Mouse (Mus musculus): ENCODE measurements around the gene Rnf167. TPM values are rescaled to one million over a fixed set of nuclear protein-coding genes. Genes with fewer than 3 reads are reported as not detected.

Rnf167 gene
- polyA plus RNA-seq, 1 experiment, result 346 TPM

DNA sequence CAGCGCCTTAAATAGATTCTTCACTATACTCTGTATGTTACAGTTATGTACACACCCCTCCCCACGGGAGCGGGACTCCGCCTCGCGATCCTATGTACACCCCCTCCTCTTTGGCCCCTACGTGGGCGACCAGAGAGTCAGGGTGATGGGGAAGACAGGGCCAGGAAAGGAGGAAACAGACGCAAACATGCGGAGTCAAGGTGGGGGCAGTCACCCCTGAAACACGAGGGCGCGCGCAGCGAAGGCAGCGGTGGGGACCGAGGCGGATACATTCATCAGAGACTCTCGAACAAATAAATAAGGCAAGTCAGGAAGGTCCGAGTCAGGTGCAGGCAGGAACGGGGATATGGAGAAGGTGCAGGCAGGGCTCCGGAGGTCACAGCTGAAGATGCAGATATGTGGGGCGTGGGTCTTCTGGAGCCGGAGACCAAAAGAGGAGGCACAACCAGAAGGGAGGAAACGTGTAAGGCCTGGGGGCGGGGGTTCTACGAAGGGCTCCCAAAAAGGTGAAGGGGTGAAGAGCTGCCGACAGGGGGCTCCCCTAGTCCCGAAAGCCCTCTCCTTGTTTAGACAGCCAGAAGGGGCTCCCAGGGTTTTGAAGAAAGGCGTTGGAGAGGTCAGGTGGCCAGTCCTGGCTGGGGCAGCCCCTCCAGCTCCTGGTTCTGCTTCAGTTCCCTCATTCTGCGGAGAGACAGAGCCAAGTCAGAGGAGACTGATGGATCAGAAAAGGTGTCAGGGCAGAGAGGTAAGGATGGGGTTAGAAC is 22.7 kb downstream of the Rnf167 start:
- Histone ChIP-seq H3K27me3 (ENCODE audit: control insufficient read depth, insufficient read depth, low read length) (no peaks in the 10 kb centered on the region), H3K4me3 (ENCODE audit: control insufficient read depth, insufficient read depth, low read length) (peak overlapping the region; percentile 76), H3K27ac (ENCODE audit: control insufficient read depth, insufficient read depth, low read length) (peak overlapping the region; percentile 80), H3K4me1 (replicated peaks; ENCODE audit: control insufficient read depth, insufficient read depth, low read length) (peaks cover 21% of the 10 kb centered on the region), H3K36me3 (ENCODE audit: control insufficient read depth, insufficient read depth, low read length) (peaks cover 5% of the 10 kb centered on the region)
- DNase-seq, result peak; percentile 94
- WGBS, result 2% methylated on average over 31 of the region's 31 CpGs
- TF ChIP-seq CTCF (IDR thresholded peaks at IDR 0.05; ENCODE audit: borderline replicate concordance, control insufficient read depth, extremely low read depth, insufficient read depth, low read length, poor library complexity), result peak; percentile 71; the same call in 1 of the 2 replicates
- TF ChIP-seq POLR2A (IDR thresholded peaks at IDR 0.05; ENCODE audit: control insufficient read depth, extremely low read depth, insufficient read depth, low read length, poor library complexity), result no peak; the same call in 1 of the 2 replicates

DNA sequence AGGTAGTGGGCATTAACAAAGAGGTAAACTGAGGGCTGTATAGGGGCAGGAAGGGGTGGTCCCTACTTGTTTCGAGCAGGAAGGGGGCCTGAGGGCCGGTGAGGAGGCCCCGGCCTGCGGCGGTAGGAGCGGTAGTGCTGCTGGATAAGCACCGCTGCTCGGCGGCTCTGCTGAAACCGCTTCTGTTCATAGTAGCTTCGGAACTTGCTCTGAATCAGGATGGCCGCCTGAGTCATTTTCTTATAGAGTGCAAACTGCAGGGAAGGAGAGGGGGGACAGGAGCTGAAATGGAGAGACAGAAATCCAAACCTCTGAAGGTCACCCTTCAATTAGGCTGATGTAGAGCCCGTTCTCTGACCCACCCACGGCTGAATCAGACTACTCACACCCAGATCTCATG is 23.4 kb downstream of the Rnf167 start:
- Histone ChIP-seq H3K36me3 (ENCODE audit: control insufficient read depth, insufficient read depth, low read length) (no peaks in the 10 kb centered on the region), H3K27ac (ENCODE audit: control insufficient read depth, insufficient read depth, low read length) (no peak overlapping the region), H3K4me3 (ENCODE audit: control insufficient read depth, insufficient read depth, low read length) (no peak overlapping the region), H3K27me3 (ENCODE audit: control insufficient read depth, insufficient read depth, low read length) (no peaks in the 10 kb centered on the region), H3K4me1 (replicated peaks; ENCODE audit: control insufficient read depth, insufficient read depth, low read length) (peaks cover 21% of the 10 kb centered on the region)
- 82% methylated on average over 14 of the region's 14 CpGs for WGBS
- TF ChIP-seq CTCF (IDR thresholded peaks at IDR 0.05; ENCODE audit: borderline replicate concordance, control insufficient read depth, extremely low read depth, insufficient read depth, low read length, poor library complexity) (no peak), POLR2A (IDR thresholded peaks at IDR 0.05; ENCODE audit: control insufficient read depth, extremely low read depth, insufficient read depth, low read length, poor library complexity) (no peak)
- no peak for DNase-seq

DNA sequence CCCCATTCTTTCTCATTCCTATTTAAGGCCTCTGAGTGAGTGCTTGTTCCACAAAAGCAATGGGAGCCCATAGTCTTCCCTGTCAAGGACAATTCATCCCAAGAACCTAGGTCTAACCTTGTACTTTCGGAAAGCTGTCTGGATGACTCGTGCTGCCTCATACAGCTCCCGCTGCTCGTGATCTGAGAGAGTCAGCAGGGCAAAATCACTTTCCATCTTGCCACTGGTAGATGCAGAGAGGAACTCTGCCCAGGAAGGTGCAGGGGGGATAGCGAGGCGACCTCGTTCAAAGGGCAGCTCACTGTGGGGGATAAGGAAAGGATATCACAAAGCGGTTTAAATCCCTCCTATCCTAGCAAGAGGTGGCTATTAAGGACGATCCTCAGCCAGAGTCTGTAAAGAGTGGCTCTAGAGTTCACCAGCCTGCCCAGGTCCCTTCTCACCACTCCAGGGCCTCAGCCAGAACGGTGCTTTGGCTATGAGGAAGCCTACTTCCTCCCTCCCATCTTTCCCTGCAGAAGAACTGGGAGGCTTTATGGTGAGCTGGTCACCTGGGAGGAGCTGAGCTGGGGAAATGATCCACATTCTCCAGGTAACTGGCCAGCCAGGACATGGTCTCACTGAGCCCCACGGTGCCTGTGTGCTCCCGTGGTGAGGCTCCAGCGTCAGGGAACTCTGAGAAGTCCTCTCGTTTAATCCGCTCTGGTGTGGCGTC is 24.5 kb downstream of the Rnf167 start:
- peaks cover 21% of the 10 kb centered on the region for H3K4me1 ChIP-seq (replicated peaks; ENCODE audit: control insufficient read depth, insufficient read depth, low read length)
- H3K27ac ChIP-seq (ENCODE audit: control insufficient read depth, insufficient read depth, low read length), result no peak overlapping the region
- TF ChIP-seq CTCF (IDR thresholded peaks at IDR 0.05; ENCODE audit: borderline replicate concordance, control insufficient read depth, extremely low read depth, insufficient read depth, low read length, poor library complexity) (no peak), POLR2A (IDR thresholded peaks at IDR 0.05; ENCODE audit: control insufficient read depth, extremely low read depth, insufficient read depth, low read length, poor library complexity) (no peak)
- WGBS, result 95% methylated on average over 16 of the region's 16 CpGs
- no peaks in the 10 kb centered on the region for H3K27me3 ChIP-seq (ENCODE audit: control insufficient read depth, insufficient read depth, low read length)
- H3K36me3 ChIP-seq (ENCODE audit: control insufficient read depth, insufficient read depth, low read length), result no peaks in the 10 kb centered on the region
- no peak for DNase-seq
- H3K4me3 ChIP-seq (ENCODE audit: control insufficient read depth, insufficient read depth, low read length), result no peak overlapping the region

- 98% methylated on average over 6 of the region's 6 CpGs for WGBS
- TF ChIP-seq POLR2A (IDR thresholded peaks at IDR 0.05; ENCODE audit: control insufficient read depth, extremely low read depth, insufficient read depth, low read length, poor library complexity) (no peak), CTCF (IDR thresholded peaks at IDR 0.05; ENCODE audit: borderline replicate concordance, control insufficient read depth, extremely low read depth, insufficient read depth, low read length, poor library complexity) (no peak)
- peaks cover 2% of the 10 kb centered on the region; the same call in 1 of the 2 replicates for H3K36me3 ChIP-seq (ENCODE audit: control insufficient read depth, insufficient read depth, low read length)
- H3K4me3 ChIP-seq (ENCODE audit: control insufficient read depth, insufficient read depth, low read length), result no peak overlapping the region
- H3K27me3 ChIP-seq (ENCODE audit: control insufficient read depth, insufficient read depth, low read length), result no peaks in the 10 kb centered on the region
- no peak overlapping the region for H3K27ac ChIP-seq (ENCODE audit: control insufficient read depth, insufficient read depth, low read length)
- peaks cover 10% of the 10 kb centered on the region for H3K4me1 ChIP-seq (replicated peaks; ENCODE audit: control insufficient read depth, insufficient read depth, low read length)
- DNase-seq, result no peak
Measured at GRCm38 (mm10) chr11:70674014-70674413, 27.0 kb downstream of the Rnf167 start.

DNA sequence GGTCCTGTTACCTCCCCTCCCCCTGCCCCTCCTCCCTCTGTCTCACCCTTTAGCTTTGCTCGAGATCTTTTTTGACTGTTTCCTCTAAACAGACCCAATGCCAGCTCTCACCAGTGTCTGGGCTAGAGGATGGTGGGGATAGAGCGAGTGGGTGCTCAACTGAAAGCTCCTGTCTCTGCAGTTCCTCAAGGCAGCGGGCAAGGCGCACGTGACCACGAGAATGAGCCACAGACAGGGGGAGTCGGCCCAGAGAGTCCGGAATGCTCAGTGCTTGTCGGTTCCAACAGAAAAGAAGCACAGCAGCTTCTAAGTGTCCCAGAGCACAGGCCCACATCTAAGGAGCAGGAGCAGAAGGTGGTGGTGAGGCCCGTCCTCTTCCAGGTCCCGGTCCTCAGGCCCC is 27.5 kb downstream of the Rnf167 start:
- Histone ChIP-seq H3K27ac (ENCODE audit: control insufficient read depth, insufficient read depth, low read length) (no peak overlapping the region), H3K36me3 (ENCODE audit: control insufficient read depth, insufficient read depth, low read length) (peaks cover 7% of the 10 kb centered on the region; the same call in 1 of the 2 replicates), H3K27me3 (ENCODE audit: control insufficient read depth, insufficient read depth, low read length) (no peaks in the 10 kb centered on the region), H3K4me3 (ENCODE audit: control insufficient read depth, insufficient read depth, low read length) (no peak overlapping the region), H3K4me1 (replicated peaks; ENCODE audit: control insufficient read depth, insufficient read depth, low read length) (peaks cover 10% of the 10 kb centered on the region)
- DNase-seq, result no peak
- no peak for TF ChIP-seq CTCF (IDR thresholded peaks at IDR 0.05; ENCODE audit: borderline replicate concordance, control insufficient read depth, extremely low read depth, insufficient read depth, low read length, poor library complexity)
- no peak for TF ChIP-seq POLR2A (IDR thresholded peaks at IDR 0.05; ENCODE audit: control insufficient read depth, extremely low read depth, insufficient read depth, low read length, poor library complexity)
- WGBS, result 43% methylated on average over 11 of the region's 11 CpGs

- peaks cover 7% of the 10 kb centered on the region for H3K36me3 ChIP-seq (ENCODE audit: control insufficient read depth, insufficient read depth, low read length)
- TF ChIP-seq CTCF (IDR thresholded peaks at IDR 0.05; ENCODE audit: borderline replicate concordance, control insufficient read depth, extremely low read depth, insufficient read depth, low read length, poor library complexity), result no peak
- TF ChIP-seq POLR2A (IDR thresholded peaks at IDR 0.05; ENCODE audit: control insufficient read depth, extremely low read depth, insufficient read depth, low read length, poor library complexity), result no peak
- no peak for DNase-seq
- no peaks in the 10 kb centered on the region for H3K27me3 ChIP-seq (ENCODE audit: control insufficient read depth, insufficient read depth, low read length)
- H3K27ac ChIP-seq (ENCODE audit: control insufficient read depth, insufficient read depth, low read length), result no peak overlapping the region
- H3K4me1 ChIP-seq (replicated peaks; ENCODE audit: control insufficient read depth, insufficient read depth, low read length), result peaks cover 6% of the 10 kb centered on the region
- no peak overlapping the region for H3K4me3 ChIP-seq (ENCODE audit: control insufficient read depth, insufficient read depth, low read length)
- 95% methylated on average over 9 of the region's 9 CpGs for WGBS
Measured at GRCm38 (mm10) chr11:70678092-70678491, 31.1 kb downstream of the Rnf167 start.
